Mouse (Mus musculus): Measurements from ENCODE around the gene Spag9. TPM values are rescaled to one million over a fixed set of nuclear protein-coding genes. Genes with fewer than 3 reads are reported as not detected.

Spag9 gene
- total RNA-seq (2014; rRNA removed), result 110 and 114 TPM in 2 replicates
- 84.8 and 89.1 TPM in 2 replicates for polyA plus RNA-seq (2015; fragmentation: Nextera tagmentation; extraction: Ambion mirVana)

DNA sequence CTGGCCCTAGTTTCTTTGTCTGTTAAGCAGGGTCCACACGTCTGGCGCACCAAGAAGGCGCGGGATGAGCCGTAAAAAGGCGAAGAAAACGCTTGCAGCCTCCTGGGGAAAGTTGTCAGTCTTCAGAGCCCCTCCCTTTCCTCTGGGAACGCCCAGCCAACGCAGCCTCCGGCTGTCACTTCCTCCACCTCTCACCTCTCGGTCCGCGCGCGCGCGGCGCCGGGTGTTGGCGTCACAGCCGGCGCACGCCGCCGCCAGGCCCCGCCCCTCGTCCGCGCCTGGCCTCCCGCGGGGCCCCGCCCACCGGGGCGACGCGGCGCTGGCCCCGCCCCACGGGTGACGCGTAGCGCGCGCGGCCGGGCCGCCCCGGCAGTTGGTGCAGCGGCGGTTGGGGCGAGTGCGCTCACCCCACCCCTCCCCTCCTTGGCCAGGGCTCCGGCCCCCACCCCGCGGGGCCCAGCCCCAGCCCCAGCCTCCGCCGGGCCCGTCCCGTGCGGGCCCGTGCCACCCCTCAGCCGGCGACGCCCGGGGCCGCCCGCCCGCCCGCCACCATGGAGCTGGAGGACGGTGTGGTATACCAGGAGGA is at the start of gene Spag9:
Spag9 (plus strand) TSS at position 372 of the 586 bp plus-strand sequence.
- Histone ChIP-seq H3K9me3 (ENCODE audit: low read length) (no peaks in the 10 kb centered on the region), H3K4me2 (ENCODE audit: low read depth, low read length) (peak within 1 kb of the TSS; percentile 65), H3K36me3 (ENCODE audit: insufficient read depth, low read length) (no peaks in the 10 kb centered on the region), H3K9ac (replicated peaks; ENCODE audit: low read length) (peak within 1 kb of the TSS; percentile 85), H3K27ac (peak within 1 kb of the TSS; percentile 97), H3K4me3 (ENCODE audit: low read length) (peak within 1 kb of the TSS; percentile 86), H3K4me1 (ENCODE audit: insufficient read depth, low read length) (peaks cover 8% of the 10 kb centered on the region), H3K27me3 (ENCODE audit: insufficient read depth, low read length) (no peaks in the 10 kb centered on the region)
- under 1% methylated on average over 40 of the region's 70 CpGs for WGBS
- ATAC-seq, result peak; percentile 95
- TF ChIP-seq CTCF (IDR thresholded peaks at IDR 0.05; ENCODE audit: low read depth), result no peak
- DNase-seq (ENCODE audit: low spot score), result peak; percentile 97

DNA sequence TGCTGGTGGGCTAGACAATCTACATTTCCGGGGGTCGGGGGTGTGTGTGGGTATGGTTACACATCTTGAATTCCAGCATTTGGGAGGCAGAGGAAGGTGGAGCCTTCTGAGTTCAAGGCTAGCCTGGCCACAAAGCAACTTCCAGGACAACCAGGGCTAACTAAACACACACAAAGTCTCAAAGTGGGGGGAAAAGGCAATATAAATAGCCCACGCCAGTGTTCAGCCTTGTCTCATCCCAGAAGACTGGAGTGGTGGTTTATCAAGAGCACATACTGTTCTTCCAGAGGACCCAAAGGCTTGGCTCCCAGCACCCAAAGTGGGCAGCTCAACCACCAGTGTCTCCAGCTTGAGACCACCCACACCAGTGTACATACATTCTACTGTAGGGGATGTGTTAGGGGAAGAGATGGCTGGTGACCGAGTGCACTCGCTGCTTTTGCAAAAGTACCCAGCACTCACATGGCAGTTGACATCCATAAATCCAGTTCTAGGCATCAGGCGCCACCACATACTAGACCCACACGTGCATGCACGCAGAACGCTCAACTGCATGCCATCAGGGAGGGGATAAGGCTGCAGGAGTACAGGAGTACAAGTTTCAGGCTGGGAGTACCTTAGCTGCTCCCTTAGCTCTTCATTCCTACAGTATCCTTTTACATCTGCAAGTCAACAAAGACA is 46.9 kb upstream of the Spag9 start:
- no peak for DNase-seq (ENCODE audit: low spot score)
- ATAC-seq, result no peak

DNA sequence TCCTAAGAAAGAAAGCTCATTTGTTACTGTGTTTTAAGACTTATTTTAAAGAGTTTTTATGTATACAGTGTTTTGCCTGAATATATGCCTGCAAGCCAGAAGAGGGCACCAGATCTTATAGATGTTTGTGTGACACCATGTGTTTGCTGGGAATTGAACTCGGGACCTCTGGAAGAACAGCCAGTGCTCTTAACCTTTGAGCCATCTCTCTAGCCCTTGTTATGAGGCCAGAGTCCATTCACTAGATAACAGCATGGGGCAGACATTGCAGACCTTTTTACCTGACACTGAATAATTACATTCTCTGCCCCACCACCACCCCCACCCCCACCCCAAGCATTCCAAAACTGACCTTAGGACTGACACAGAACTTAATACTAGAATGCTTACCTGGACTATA is 45.8 kb upstream of the Spag9 start:
- no peaks in the 10 kb centered on the region for H3K27me3 ChIP-seq (ENCODE audit: insufficient read depth, low read length)
- no peak overlapping the region for H3K9ac ChIP-seq (replicated peaks; ENCODE audit: low read length)
- H3K4me1 ChIP-seq (ENCODE audit: insufficient read depth, low read length), result peaks cover 3% of the 10 kb centered on the region; the same call in 1 of the 2 replicates
- ATAC-seq (no peak), DNase-seq (ENCODE audit: low spot score) (no peak)
- H3K4me2 ChIP-seq (ENCODE audit: low read depth, low read length), result no peak overlapping the region
- no peak overlapping the region for H3K4me3 ChIP-seq (ENCODE audit: low read length)
- no peaks in the 10 kb centered on the region for H3K9me3 ChIP-seq (ENCODE audit: low read length)
- peaks cover 20% of the 10 kb centered on the region for H3K36me3 ChIP-seq (ENCODE audit: insufficient read depth, low read length)
- WGBS, result 86% methylated on average over 1 of the region's 1 CpGs
- TF ChIP-seq CTCF (IDR thresholded peaks at IDR 0.05; ENCODE audit: low read depth), result no peak
- no peak overlapping the region for H3K27ac ChIP-seq

More for the DNA sequence above, 46.9 kb upstream of the Spag9 start:
- Histone ChIP-seq H3K9ac (replicated peaks; ENCODE audit: low read length) (no peak overlapping the region), H3K27me3 (ENCODE audit: insufficient read depth, low read length) (no peaks in the 10 kb centered on the region), H3K9me3 (ENCODE audit: low read length) (no peaks in the 10 kb centered on the region), H3K4me2 (ENCODE audit: low read depth, low read length) (no peak overlapping the region), H3K4me1 (ENCODE audit: insufficient read depth, low read length) (peaks cover 3% of the 10 kb centered on the region; the same call in 1 of the 2 replicates), H3K27ac (no peak overlapping the region), H3K4me3 (ENCODE audit: low read length) (no peak overlapping the region), H3K36me3 (ENCODE audit: insufficient read depth, low read length) (peaks cover 20% of the 10 kb centered on the region)
- no peak for TF ChIP-seq CTCF (IDR thresholded peaks at IDR 0.05; ENCODE audit: low read depth)
- 89% methylated on average over 9 of the region's 9 CpGs for whole genome bisulfite sequencing

- Histone ChIP-seq H3K4me2 (ENCODE audit: low read depth, low read length) (no peak overlapping the region), H3K36me3 (ENCODE audit: insufficient read depth, low read length) (peaks cover 20% of the 10 kb centered on the region), H3K4me1 (ENCODE audit: insufficient read depth, low read length) (peaks cover 7% of the 10 kb centered on the region; the same call in 1 of the 2 replicates), H3K9me3 (ENCODE audit: low read length) (no peaks in the 10 kb centered on the region), H3K27me3 (ENCODE audit: insufficient read depth, low read length) (no peaks in the 10 kb centered on the region), H3K4me3 (ENCODE audit: low read length) (no peak overlapping the region), H3K9ac (replicated peaks; ENCODE audit: low read length) (no peak overlapping the region), H3K27ac (no peak overlapping the region)
- TF ChIP-seq CTCF (IDR thresholded peaks at IDR 0.05; ENCODE audit: low read depth), result no peak
- no peak for DNase-seq (ENCODE audit: low spot score)
- WGBS, result 78% methylated on average over 5 of the region's 5 CpGs
- ATAC-seq, result no peak
Measured at GRCm38 (mm10) chr11:93952376-93952775, 43.5 kb upstream of the Spag9 start.

GRCm38 (mm10) chr11:93954738-93955255 is 41.1 kb upstream of the Spag9 start:
- Histone ChIP-seq H3K9me3 (ENCODE audit: low read length) (no peaks in the 10 kb centered on the region), H3K9ac (replicated peaks; ENCODE audit: low read length) (peak overlapping the region; percentile 62), H3K4me1 (ENCODE audit: insufficient read depth, low read length) (peaks cover 7% of the 10 kb centered on the region; the same call in 1 of the 2 replicates), H3K36me3 (ENCODE audit: insufficient read depth, low read length) (peaks cover 33% of the 10 kb centered on the region), H3K4me2 (ENCODE audit: low read depth, low read length) (peak overlapping the region; percentile 93), H3K4me3 (ENCODE audit: low read length) (peak overlapping the region; percentile 63), H3K27ac (peak overlapping the region; percentile 87), H3K27me3 (ENCODE audit: insufficient read depth, low read length) (no peaks in the 10 kb centered on the region)
- ATAC-seq, result peak; percentile 44
- no peak for DNase-seq (ENCODE audit: low spot score)
- TF ChIP-seq CTCF (IDR thresholded peaks at IDR 0.05; ENCODE audit: low read depth), result no peak
- WGBS, result 45% methylated on average over 13 of the region's 13 CpGs

GRCm38 (mm10) chr11:93955256-93956150 is 40.4 kb upstream of the Spag9 start:
- peaks cover 35% of the 10 kb centered on the region for H3K36me3 ChIP-seq (ENCODE audit: insufficient read depth, low read length)
- H3K9me3 ChIP-seq (ENCODE audit: low read length), result no peaks in the 10 kb centered on the region
- ATAC-seq (peak; percentile 96), DNase-seq (ENCODE audit: low spot score) (peak; percentile 92)
- no peaks in the 10 kb centered on the region for H3K27me3 ChIP-seq (ENCODE audit: insufficient read depth, low read length)
- H3K27ac ChIP-seq, result peak overlapping the region; percentile 87
- peak overlapping the region; percentile 93 for H3K4me2 ChIP-seq (ENCODE audit: low read depth, low read length)
- H3K4me1 ChIP-seq (ENCODE audit: insufficient read depth, low read length), result peaks cover 7% of the 10 kb centered on the region; the same call in 1 of the 2 replicates
- H3K4me3 ChIP-seq (ENCODE audit: low read length), result peak overlapping the region; percentile 63
- TF ChIP-seq CTCF (IDR thresholded peaks at IDR 0.05; ENCODE audit: low read depth), result peak; percentile 52
- WGBS, result under 1% methylated on average over 66 of the region's 67 CpGs
- peak overlapping the region; percentile 62 for H3K9ac ChIP-seq (replicated peaks; ENCODE audit: low read length)
